Mouse (Mus musculus): ENCODE measurements at regions not wholly inside any gene's neighbourhood (a gene's known extent, or its start where the extent isn't known, plus 50 kb on each side); places are given as distances from the start of the nearest gene placed in this dataset.
A peak's percentile ranks its signal among the peaks of the same experiment; 100 is the strongest.

- no peak for DNase-seq (ENCODE audit: low spot score in 2 of 2)
Observed at GRCm38 (mm10) chrX:7474831-7475230, 98.6 kb upstream of the Foxp3 start.

GRCm38 (mm10) chrX:7473814-7474213 lies 98.2 kb upstream of the Usp27x start:
- DNase-seq (ENCODE audit: low spot score in 2 of 2): peak in 1 of 2 experiments; percentile 2

GRCm38 (mm10) chrX:7469801-7470200 lies 94.2 kb upstream of the Usp27x start:
- no peak for DNase-seq (ENCODE audit: low spot score in 2 of 2)

- no peak for DNase-seq (ENCODE audit: low spot score in 2 of 2)
Observed at GRCm38 (mm10) chrX:7467985-7468384, 92.4 kb upstream of the Usp27x start.

- DNase-seq (ENCODE audit: low spot score in 2 of 2): no peak
Observed at GRCm38 (mm10) chrX:7456851-7457250, 81.2 kb upstream of the Usp27x start.

- no peak for DNase-seq (ENCODE audit: low spot score in 2 of 2)
Observed at GRCm38 (mm10) chrX:7445035-7445434, 69.4 kb upstream of the Usp27x start.

GRCm38 (mm10) chrX:7444583-7444982 lies 69.0 kb upstream of the Usp27x start:
- no peak for DNase-seq (ENCODE audit: low spot score in 2 of 2)

GRCm38 (mm10) chrX:7443996-7444421 lies 68.4 kb upstream of the Usp27x start:
- no peak for DNase-seq (ENCODE audit: low spot score in 2 of 2)

GRCm38 (mm10) chrX:7435375-7436042 lies 59.9 kb upstream of the Usp27x start:
- no peak for DNase-seq (ENCODE audit: low spot score in 2 of 2)

- no peak for DNase-seq (ENCODE audit: low spot score in 2 of 2)
Observed at GRCm38 (mm10) chrX:7434268-7434667, 58.6 kb upstream of the Usp27x start.

- DNase-seq (ENCODE audit: low spot score in 2 of 2): no peak
Observed at GRCm38 (mm10) chrX:7430456-7430855, 54.8 kb upstream of the Usp27x start.

- DNase-seq (ENCODE audit: low spot score in 2 of 2): no peak
Observed at GRCm38 (mm10) chrX:7429524-7429865, 53.9 kb upstream of the Usp27x start.

GRCm38 (mm10) chrX:7428621-7429523 lies 53.2 kb upstream of the Usp27x start:
- peak in 1 of 2 experiments; percentile 14 for DNase-seq (ENCODE audit: low spot score in 2 of 2)

All from heart, adult 9 months (tissue).